Mouse (Mus musculus): ENCODE measurements at regions not wholly inside any gene's neighbourhood (a gene's known extent, or its start where the extent isn't known, plus 50 kb on each side); places are given as distances from the start of the nearest gene placed in this dataset.

- TF ChIP-seq MYOD1 (IDR thresholded peaks at IDR 0.05; ENCODE audit: control insufficient read depth, insufficient read length, low read depth) (no peak), MAX (IDR thresholded peaks at IDR 0.05) (no peak)
Observed at GRCm38 (mm10) chr6:33166479-33166878, 82.4 kb upstream of the Exoc4 start.

Measured in C2C12 (cell line).